Mouse (Mus musculus): ENCODE data around the gene Avil. TPM values are rescaled to one million over a fixed set of nuclear protein-coding genes. Genes with fewer than 3 reads are reported as not detected.

Gene Avil
- polyA plus RNA-seq, 1 experiment, result 0.13 TPM

GRCm38 (mm10) chr10:127001297-127001696 is 788 bp downstream of the Avil start:
- Histone ChIP-seq H3K36me3 (ENCODE audit: control insufficient read depth, insufficient read depth) (peaks cover 17% of the 10 kb centered on the region), H3K79me2 (ENCODE audit: control insufficient read depth, insufficient read depth) (no peaks in the 10 kb centered on the region), H3ac (ENCODE audit: control insufficient read depth, insufficient read length, low read depth) (no peak overlapping the region), H3K27me3 (ENCODE audit: control insufficient read depth, insufficient read depth, insufficient read length) (no peaks in the 10 kb centered on the region), H3K79me3 (ENCODE audit: low read depth) (no peaks in the 10 kb centered on the region), H3K4me3 (ENCODE audit: insufficient read depth, poor library complexity, severe bottlenecking) (no peak overlapping the region)
- TF ChIP-seq USF1 (IDR thresholded peaks at IDR 0.05; ENCODE audit: low read depth) (no peak), MYOD1 (IDR thresholded peaks at IDR 0.05; ENCODE audit: control insufficient read depth, insufficient read length, low read depth) (no peak), CEBPB (IDR thresholded peaks at IDR 0.05; ENCODE audit: low read depth) (no peak), MAX (IDR thresholded peaks at IDR 0.05) (no peak), CTCF (IDR thresholded peaks at IDR 0.05; ENCODE audit: control insufficient read depth, insufficient read depth, insufficient read length) (no peak), MYOG (IDR thresholded peaks at IDR 0.05; ENCODE audit: control insufficient read depth, extremely low read depth, insufficient read length) (no peak), FOSL1 (IDR thresholded peaks at IDR 0.05; ENCODE audit: insufficient read depth, low read length, poor library complexity, severe bottlenecking) (no peak)

GRCm38 (mm10) chr10:127002056-127002455 is 1.5 kb downstream of the Avil start:
- H3K27me3 ChIP-seq (ENCODE audit: control insufficient read depth, insufficient read depth, insufficient read length), result no peaks in the 10 kb centered on the region
- TF ChIP-seq CEBPB (IDR thresholded peaks at IDR 0.05; ENCODE audit: low read depth), result no peak
- TF ChIP-seq MYOD1 (IDR thresholded peaks at IDR 0.05; ENCODE audit: control insufficient read depth, insufficient read length, low read depth), result peak; percentile 53
- no peak for TF ChIP-seq MYOG (IDR thresholded peaks at IDR 0.05; ENCODE audit: control insufficient read depth, extremely low read depth, insufficient read length)
- no peak for TF ChIP-seq CTCF (IDR thresholded peaks at IDR 0.05; ENCODE audit: control insufficient read depth, insufficient read depth, insufficient read length)
- no peak for TF ChIP-seq FOSL1 (IDR thresholded peaks at IDR 0.05; ENCODE audit: insufficient read depth, low read length, poor library complexity, severe bottlenecking)
- TF ChIP-seq USF1 (IDR thresholded peaks at IDR 0.05; ENCODE audit: low read depth), result no peak
- no peak for TF ChIP-seq MAX (IDR thresholded peaks at IDR 0.05)
- H3K79me2 ChIP-seq (ENCODE audit: control insufficient read depth, insufficient read depth), result no peaks in the 10 kb centered on the region
- H3ac ChIP-seq (ENCODE audit: control insufficient read depth, insufficient read length, low read depth), result no peak overlapping the region
- no peak overlapping the region for H3K4me3 ChIP-seq (ENCODE audit: insufficient read depth, poor library complexity, severe bottlenecking)
- no peaks in the 10 kb centered on the region for H3K79me3 ChIP-seq (ENCODE audit: low read depth)
- peaks cover 17% of the 10 kb centered on the region for H3K36me3 ChIP-seq (ENCODE audit: control insufficient read depth, insufficient read depth)

GRCm38 (mm10) chr10:127002765-127003164 is 2.3 kb downstream of the Avil start:
- peaks cover 11% of the 10 kb centered on the region for H3K36me3 ChIP-seq (ENCODE audit: control insufficient read depth, insufficient read depth)
- TF ChIP-seq CTCF (IDR thresholded peaks at IDR 0.05; ENCODE audit: control insufficient read depth, insufficient read depth, insufficient read length) (no peak), FOSL1 (IDR thresholded peaks at IDR 0.05; ENCODE audit: insufficient read depth, low read length, poor library complexity, severe bottlenecking) (no peak), MAX (IDR thresholded peaks at IDR 0.05) (no peak), USF1 (IDR thresholded peaks at IDR 0.05; ENCODE audit: low read depth) (no peak), CEBPB (IDR thresholded peaks at IDR 0.05; ENCODE audit: low read depth) (no peak), MYOG (IDR thresholded peaks at IDR 0.05; ENCODE audit: control insufficient read depth, extremely low read depth, insufficient read length) (no peak), MYOD1 (IDR thresholded peaks at IDR 0.05; ENCODE audit: control insufficient read depth, insufficient read length, low read depth) (no peak)
- H3K79me3 ChIP-seq (ENCODE audit: low read depth), result no peaks in the 10 kb centered on the region
- H3K4me3 ChIP-seq (ENCODE audit: insufficient read depth, poor library complexity, severe bottlenecking), result no peak overlapping the region
- H3K79me2 ChIP-seq (ENCODE audit: control insufficient read depth, insufficient read depth), result no peaks in the 10 kb centered on the region
- H3K27me3 ChIP-seq (ENCODE audit: control insufficient read depth, insufficient read depth, insufficient read length), result no peaks in the 10 kb centered on the region
- H3ac ChIP-seq (ENCODE audit: control insufficient read depth, insufficient read length, low read depth), result no peak overlapping the region

- no peaks in the 10 kb centered on the region for H3K27me3 ChIP-seq (ENCODE audit: control insufficient read depth, insufficient read depth, insufficient read length)
- no peaks in the 10 kb centered on the region for H3K79me3 ChIP-seq (ENCODE audit: low read depth)
- TF ChIP-seq CTCF (IDR thresholded peaks at IDR 0.05; ENCODE audit: control insufficient read depth, insufficient read depth, insufficient read length) (no peak), FOSL1 (IDR thresholded peaks at IDR 0.05; ENCODE audit: insufficient read depth, low read length, poor library complexity, severe bottlenecking) (no peak), MAX (IDR thresholded peaks at IDR 0.05) (no peak), MYOD1 (IDR thresholded peaks at IDR 0.05; ENCODE audit: control insufficient read depth, insufficient read length, low read depth) (no peak), MYOG (IDR thresholded peaks at IDR 0.05; ENCODE audit: control insufficient read depth, extremely low read depth, insufficient read length) (no peak), USF1 (IDR thresholded peaks at IDR 0.05; ENCODE audit: low read depth) (no peak), CEBPB (IDR thresholded peaks at IDR 0.05; ENCODE audit: low read depth) (no peak)
- no peak overlapping the region for H3K4me3 ChIP-seq (ENCODE audit: insufficient read depth, poor library complexity, severe bottlenecking)
- peaks cover 5% of the 10 kb centered on the region for H3K36me3 ChIP-seq (ENCODE audit: control insufficient read depth, insufficient read depth)
- H3K79me2 ChIP-seq (ENCODE audit: control insufficient read depth, insufficient read depth), result no peaks in the 10 kb centered on the region
- H3ac ChIP-seq (ENCODE audit: control insufficient read depth, insufficient read length, low read depth), result no peak overlapping the region
These were observed 2.8 kb downstream of the Avil start for GRCm38 (mm10) chr10:127003334-127003733.

- no peak overlapping the region for H3ac ChIP-seq (ENCODE audit: control insufficient read depth, insufficient read length, low read depth)
- H3K79me3 ChIP-seq (ENCODE audit: low read depth), result no peaks in the 10 kb centered on the region
- no peaks in the 10 kb centered on the region for H3K27me3 ChIP-seq (ENCODE audit: control insufficient read depth, insufficient read depth, insufficient read length)
- H3K79me2 ChIP-seq (ENCODE audit: control insufficient read depth, insufficient read depth), result no peaks in the 10 kb centered on the region
- no peak for TF ChIP-seq USF1 (IDR thresholded peaks at IDR 0.05; ENCODE audit: low read depth)
- no peak for TF ChIP-seq MYOG (IDR thresholded peaks at IDR 0.05; ENCODE audit: control insufficient read depth, extremely low read depth, insufficient read length)
- no peak for TF ChIP-seq FOSL1 (IDR thresholded peaks at IDR 0.05; ENCODE audit: insufficient read depth, low read length, poor library complexity, severe bottlenecking)
- TF ChIP-seq CEBPB (IDR thresholded peaks at IDR 0.05; ENCODE audit: low read depth), result no peak
- no peak for TF ChIP-seq MYOD1 (IDR thresholded peaks at IDR 0.05; ENCODE audit: control insufficient read depth, insufficient read length, low read depth)
- no peak for TF ChIP-seq MAX (IDR thresholded peaks at IDR 0.05)
- no peak for TF ChIP-seq CTCF (IDR thresholded peaks at IDR 0.05; ENCODE audit: control insufficient read depth, insufficient read depth, insufficient read length)
- H3K36me3 ChIP-seq (ENCODE audit: control insufficient read depth, insufficient read depth), result peaks cover under 1% of the 10 kb centered on the region
- H3K4me3 ChIP-seq (ENCODE audit: insufficient read depth, poor library complexity, severe bottlenecking), result no peak overlapping the region
These were observed 3.3 kb downstream of the Avil start for GRCm38 (mm10) chr10:127003806-127004205.

GRCm38 (mm10) chr10:127016488-127016887 is 16.0 kb downstream of the Avil start:
- Histone ChIP-seq H3ac (ENCODE audit: control insufficient read depth, insufficient read length, low read depth) (no peak overlapping the region), H3K27me3 (ENCODE audit: control insufficient read depth, insufficient read depth, insufficient read length) (no peaks in the 10 kb centered on the region), H3K79me2 (ENCODE audit: control insufficient read depth, insufficient read depth) (no peaks in the 10 kb centered on the region), H3K36me3 (ENCODE audit: control insufficient read depth, insufficient read depth) (no peaks in the 10 kb centered on the region), H3K79me3 (ENCODE audit: low read depth) (no peaks in the 10 kb centered on the region), H3K4me3 (ENCODE audit: insufficient read depth, poor library complexity, severe bottlenecking) (no peak overlapping the region)
- TF ChIP-seq MAX (IDR thresholded peaks at IDR 0.05) (no peak), MYOG (IDR thresholded peaks at IDR 0.05; ENCODE audit: control insufficient read depth, extremely low read depth, insufficient read length) (no peak), MYOD1 (IDR thresholded peaks at IDR 0.05; ENCODE audit: control insufficient read depth, insufficient read length, low read depth) (no peak), FOSL1 (IDR thresholded peaks at IDR 0.05; ENCODE audit: insufficient read depth, low read length, poor library complexity, severe bottlenecking) (no peak), CTCF (IDR thresholded peaks at IDR 0.05; ENCODE audit: control insufficient read depth, insufficient read depth, insufficient read length) (no peak), USF1 (IDR thresholded peaks at IDR 0.05; ENCODE audit: low read depth) (no peak), CEBPB (IDR thresholded peaks at IDR 0.05; ENCODE audit: low read depth) (no peak)

Data from C2C12 (cell line).